Mouse (Mus musculus) liver, embryonic 16.5 days (tissue): ENCODE measurements around the gene Gm49403. TPM values are rescaled to one million over a fixed set of nuclear protein-coding genes. Genes with fewer than 3 reads are reported as not detected.
"Not testable (repeated sequence)": the region's sequence is repeated elsewhere in the genome, so short reads cannot be mapped to it uniquely, and the experiment has no call there.

ENCODE experiments used
- ATAC-seq: fragments of 200-750 bp; cut with Nextera tagmentation; 2 replicates; pipeline ENCODE4 v1.8.0; 2017; ENCODE audit warnings: low read depth, mild to moderate bottlenecking, moderate number of reproducible peaks, moderate library complexity
- H3K27ac ChIP-seq: fragments of 300-500 bp; sonication (generic); 2 replicates; pipeline ENCODE4 v1.5.1; 2014; ENCODE audit warnings: mild to moderate bottlenecking, low read length
- H3K27me3 ChIP-seq: fragments of 300-500 bp; sonication (generic); 2 replicates; pipeline ENCODE4 v1.6.1; 2014; ENCODE audit warnings: low read depth, low read length, mixed read lengths; ENCODE audit not compliant: control insufficient read depth, insufficient read depth
- H3K36me3 ChIP-seq: fragments of 300-500 bp; sonication (generic); 2 replicates; pipeline ENCODE4 v1.6.1; 2014; ENCODE audit warnings: mild to moderate bottlenecking; ENCODE audit not compliant: control insufficient read depth, insufficient read depth
- H3K4me1 ChIP-seq: fragments of 300-500 bp; sonication (generic); 2 replicates; pipeline ENCODE4 v1.6.1; 2014; ENCODE audit warnings: low read depth, low read length, mixed read lengths; ENCODE audit not compliant: control insufficient read depth
- H3K4me2 ChIP-seq: fragments of 300-500 bp; sonication (generic); 2 replicates; pipeline ENCODE4 v1.6.1; 2014; ENCODE audit warnings: low read depth, low read length, mixed read lengths
- H3K4me3 ChIP-seq: fragments of 300-500 bp; sonication (generic); 2 replicates; pipeline ENCODE4 v1.5.1; 2014; ENCODE audit warnings: low read depth, mild to moderate bottlenecking, low read length
- H3K9ac ChIP-seq: fragments of 300-500 bp; sonication (generic); 2 replicates; pipeline ENCODE4 v1.6.1; 2014; ENCODE audit warnings: low read depth, low read length
- H3K9me3 ChIP-seq: fragments of 300-500 bp; sonication (generic); replicated peaks from 2 replicates; pipeline ENCODE4 v1.6.1; 2016; ENCODE audit warnings: low read length; ENCODE audit not compliant: control insufficient read depth
- WGBS: fragments of 180-500 bp; shearing (Covaris S2); extraction: QIAGEN DNeasy Blood & Tissue Kit; methylation state at CpG from one replicate; pipeline ENCODE4 v1.1.7; 2014; ENCODE audit not compliant: insufficient replicate concordance; 5-methylcytosine and 5-hydroxymethylcytosine counted together
- polyA plus RNA-seq: library from polyadenylated mRNA; unstranded; fragments of >200 nt; fragmentation: Nextera tagmentation; extraction: Ambion mirVana; gene quantifications from 2 replicates; pipeline ENCODE4 v1.2.1, GENCODE M21; 2015

Gene Gm49403
- polyA plus RNA-seq, 1 experiment from 2014 or later = not detected

DNA sequence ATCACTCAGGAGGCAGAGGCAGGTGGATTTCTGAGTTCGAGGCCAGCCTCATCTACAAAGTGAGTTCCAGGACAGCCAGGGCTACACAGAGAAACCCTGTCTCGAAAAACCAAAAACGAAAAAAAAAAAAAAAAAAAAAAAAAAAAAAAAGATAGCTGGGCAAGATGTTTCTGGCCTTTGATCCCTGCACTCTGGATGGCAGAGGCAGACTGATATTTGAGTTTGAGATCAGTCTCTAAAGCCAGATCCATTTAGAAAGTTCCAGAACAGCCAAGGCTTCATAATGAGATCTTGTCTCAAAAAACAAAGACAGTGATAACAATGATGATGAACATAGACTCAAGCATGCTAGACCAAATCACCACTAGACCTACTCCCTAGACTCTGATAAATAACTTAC, 13.3 kb upstream of the Gm49403 start:
- H3K9ac ChIP-seq = not testable (repeated sequence)
- H3K4me1 ChIP-seq = peaks cover 19% of the 10 kb centered on the region
- H3K4me2 ChIP-seq = peak overlapping the region; percentile 89

GRCm38 (mm10) chr19:8870838-8871237, 12.9 kb upstream of the Gm49403 start:
- Histone ChIP-seq H3K27me3 (no peaks in the 10 kb centered on the region), H3K9ac (peak overlapping the region; percentile 98), H3K36me3 (peaks cover 20% of the 10 kb centered on the region), H3K9me3 (no peaks in the 10 kb centered on the region), H3K4me1 (peaks cover 19% of the 10 kb centered on the region), H3K27ac (peak overlapping the region; percentile 88), H3K4me2 (peak overlapping the region; percentile 89), H3K4me3 (peak overlapping the region; percentile 97)
- WGBS = 25% methylated on average over 9 of the region's 9 CpGs
- ATAC-seq = no peak

More for the DNA sequence above, 13.3 kb upstream of the Gm49403 start:
- H3K27ac ChIP-seq = peak overlapping the region; percentile 88
- ATAC-seq, H3K27me3 ChIP-seq, H3K9me3 ChIP-seq: not testable (repeated sequence)
- H3K4me3 ChIP-seq = peak overlapping the region; percentile 97
- H3K36me3 ChIP-seq = peaks cover 16% of the 10 kb centered on the region
- 55% methylated on average over 3 of the region's 3 CpGs for WGBS

DNA sequence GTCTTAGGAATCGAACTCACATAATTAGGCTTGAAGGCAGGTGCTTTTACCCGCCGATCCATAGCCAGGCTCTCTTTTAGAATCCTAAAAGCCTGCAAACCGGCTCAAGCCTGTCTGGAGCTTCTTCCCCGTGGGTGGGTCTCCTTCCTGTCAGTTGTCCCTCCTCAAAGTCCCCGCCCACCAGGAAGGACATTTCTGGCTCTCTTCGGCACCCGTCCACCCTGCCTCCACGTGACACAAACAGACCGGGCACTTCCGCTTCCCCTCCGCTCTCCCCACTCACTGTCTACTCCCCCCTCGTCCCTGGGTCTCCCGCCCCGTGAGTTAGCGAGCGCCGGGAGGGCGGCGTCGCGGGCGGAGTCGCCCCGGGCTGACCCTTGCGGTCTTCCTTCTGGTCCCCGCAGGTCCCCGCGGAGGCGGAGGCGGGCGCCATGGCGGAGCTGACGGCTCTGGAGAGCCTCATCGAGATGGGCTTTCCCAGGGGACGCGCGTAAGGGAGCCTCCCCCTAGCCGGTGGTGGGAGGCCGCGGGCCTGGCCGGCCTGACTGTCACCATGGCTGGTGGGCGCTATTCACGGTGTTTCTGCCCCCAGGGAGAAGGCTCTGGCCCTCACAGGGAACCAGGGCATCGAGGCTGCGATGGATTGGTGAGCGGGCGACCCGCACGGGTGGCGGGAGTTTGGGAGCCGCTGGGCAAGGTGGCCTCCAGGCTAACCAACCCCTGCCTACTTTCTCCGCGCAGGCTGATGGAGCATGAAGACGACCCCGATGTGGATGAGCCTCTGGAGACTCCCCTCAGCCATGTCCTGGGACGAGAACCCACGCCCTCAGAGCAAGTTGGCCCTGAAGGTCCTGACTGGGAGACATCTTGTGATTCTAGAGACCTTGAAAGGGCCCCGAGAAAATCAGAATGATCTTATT, 12.2 kb upstream of the Gm49403 start, which contains the start of gene Ubxn1:
Gene Ubxn1 (plus strand): TSS at position 230 of the 920 bp plus-strand sequence.
- Histone ChIP-seq H3K9ac (peak within 1 kb of the TSS; percentile 98), H3K4me1 (peaks cover 19% of the 10 kb centered on the region), H3K9me3 (no peaks in the 10 kb centered on the region), H3K4me3 (peak within 1 kb of the TSS; percentile 97), H3K27ac (peak within 1 kb of the TSS; percentile 88), H3K36me3 (peaks cover 26% of the 10 kb centered on the region), H3K4me2 (peak within 1 kb of the TSS; percentile 89), H3K27me3 (no peaks in the 10 kb centered on the region)
- under 1% methylated on average over 59 of the region's 59 CpGs for WGBS
- ATAC-seq = peak; percentile 98

DNA sequence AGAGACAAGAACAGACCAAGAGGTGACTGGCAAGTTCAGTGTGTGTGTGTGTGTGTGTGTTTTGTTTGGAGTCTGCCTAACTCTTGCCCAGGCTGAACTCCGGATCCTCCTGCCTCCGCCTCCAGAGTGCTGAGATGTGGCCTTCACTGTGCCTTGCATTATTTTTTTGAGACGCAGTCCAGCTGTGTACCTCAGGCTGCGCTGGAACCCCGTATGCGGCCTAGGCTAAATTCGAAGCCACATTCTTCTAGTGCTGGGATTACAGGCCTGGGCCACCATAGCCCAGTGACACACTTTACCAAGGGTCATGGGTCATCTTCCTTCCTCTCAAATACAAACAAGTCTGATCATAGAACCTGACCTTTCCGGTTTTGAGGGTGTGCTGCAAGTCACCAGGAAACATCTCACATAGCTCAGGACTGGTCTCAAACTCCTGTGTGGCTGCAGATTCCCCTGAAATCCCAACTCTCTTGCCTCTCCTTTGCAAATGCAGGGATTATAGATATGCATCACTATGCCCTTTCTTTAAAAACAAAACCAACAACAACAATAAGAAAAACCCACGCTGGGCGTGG, 11.4 kb upstream of the Gm49403 start:
- Histone ChIP-seq H3K4me2 (peak overlapping the region; percentile 89), H3K36me3 (peaks cover 31% of the 10 kb centered on the region), H3K4me1 (peaks cover 19% of the 10 kb centered on the region), H3K27me3 (no peaks in the 10 kb centered on the region), H3K9me3 (no peaks in the 10 kb centered on the region), H3K4me3 (peak overlapping the region; percentile 97), H3K27ac (peak overlapping the region; percentile 88), H3K9ac (peak overlapping the region; percentile 98)
- 64% methylated on average over 10 of the region's 10 CpGs for WGBS
- ATAC-seq = no peak

DNA sequence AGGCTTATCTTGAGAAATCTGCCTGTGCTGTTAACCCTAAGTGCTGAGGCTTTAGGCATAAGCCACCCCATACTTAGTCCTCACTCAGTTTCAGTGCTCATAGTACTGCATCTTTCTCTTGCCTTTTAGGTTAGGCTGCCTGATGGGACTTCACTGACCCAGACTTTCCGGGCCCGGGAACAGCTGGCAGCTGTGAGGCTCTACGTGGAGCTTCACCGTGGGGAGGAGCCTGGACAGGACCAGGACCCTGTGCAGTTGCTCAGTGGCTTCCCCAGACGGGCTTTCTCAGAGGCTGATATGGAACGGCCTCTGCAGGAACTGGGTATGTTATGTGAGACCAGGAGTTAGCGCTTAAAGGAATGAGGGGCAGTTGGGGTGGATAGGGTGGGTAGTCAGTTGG, 8.7 kb upstream of the Gm49403 start:
- Histone ChIP-seq H3K4me2 (no peak overlapping the region), H3K9me3 (no peaks in the 10 kb centered on the region), H3K27ac (no peak overlapping the region), H3K9ac (no peak overlapping the region), H3K4me3 (no peak overlapping the region), H3K27me3 (no peaks in the 10 kb centered on the region), H3K36me3 (peaks cover 31% of the 10 kb centered on the region), H3K4me1 (peaks cover 28% of the 10 kb centered on the region)
- 80% methylated on average over 7 of the region's 7 CpGs for WGBS
- ATAC-seq = no peak

DNA sequence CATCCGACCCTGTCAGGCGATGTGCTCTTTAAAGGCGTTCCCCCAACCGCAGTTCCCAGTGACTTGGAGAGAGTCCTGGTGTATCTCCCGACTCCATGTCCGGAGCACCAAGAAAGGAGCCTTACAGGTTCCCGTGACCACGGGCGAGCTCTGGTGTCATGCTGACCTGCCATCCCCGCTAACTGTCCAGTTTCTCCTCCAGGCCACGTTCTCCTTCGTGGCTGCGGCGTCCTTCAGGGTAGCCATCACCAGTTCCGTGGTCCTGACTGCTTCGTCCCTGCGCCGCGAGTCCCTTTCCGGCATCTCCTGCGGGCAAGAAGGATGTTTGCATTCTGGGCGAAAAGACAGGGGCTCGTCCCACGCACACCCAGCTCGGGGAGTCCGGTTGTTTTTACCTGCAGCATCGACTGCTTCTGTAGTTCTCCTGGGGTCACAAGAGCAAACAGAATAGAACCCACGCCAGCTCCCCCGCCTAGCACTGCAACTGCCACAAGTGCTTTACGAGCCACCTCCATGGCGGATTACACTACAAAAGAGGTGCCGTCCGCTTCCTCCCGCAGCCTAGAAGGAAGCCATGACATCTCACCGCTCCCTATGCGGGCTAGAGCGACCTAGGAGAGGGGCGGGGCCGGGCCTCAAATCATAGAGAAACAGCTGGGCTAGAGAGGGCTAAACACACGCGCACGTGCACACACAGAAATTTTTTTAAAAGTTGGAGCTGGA, 3.3 kb upstream of the Gm49403 start, which contains the start of gene Uqcc3:
Gene Uqcc3 (minus strand): TSS at position 613 of the 723 bp plus-strand sequence.
- Histone ChIP-seq H3K27me3 (no peaks in the 10 kb centered on the region), H3K9me3 (no peaks in the 10 kb centered on the region), H3K9ac (peak within 1 kb of the TSS; percentile 93), H3K4me1 (peaks cover 13% of the 10 kb centered on the region), H3K36me3 (peaks cover 14% of the 10 kb centered on the region), H3K27ac (peak within 1 kb of the TSS; percentile 81), H3K4me3 (peak within 1 kb of the TSS; percentile 89), H3K4me2 (peak within 1 kb of the TSS; percentile 87)
- WGBS = under 1% methylated on average over 42 of the region's 42 CpGs
- peak; percentile 98 for ATAC-seq

- Histone ChIP-seq H3K4me1 (peaks cover 13% of the 10 kb centered on the region), H3K27ac (peak overlapping the region; percentile 81; the same call in 1 of the 2 replicates), H3K9ac (peak overlapping the region; percentile 93), H3K9me3 (no peaks in the 10 kb centered on the region), H3K27me3 (no peaks in the 10 kb centered on the region), H3K36me3 (peaks cover 10% of the 10 kb centered on the region), H3K4me3 (peak overlapping the region; percentile 89), H3K4me2 (peak overlapping the region; percentile 87)
- ATAC-seq = no peak
- WGBS = 7% methylated on average over 3 of the region's 3 CpGs
Observed at GRCm38 (mm10) chr19:8881034-8881392, 2.7 kb upstream of the Gm49403 start.

DNA sequence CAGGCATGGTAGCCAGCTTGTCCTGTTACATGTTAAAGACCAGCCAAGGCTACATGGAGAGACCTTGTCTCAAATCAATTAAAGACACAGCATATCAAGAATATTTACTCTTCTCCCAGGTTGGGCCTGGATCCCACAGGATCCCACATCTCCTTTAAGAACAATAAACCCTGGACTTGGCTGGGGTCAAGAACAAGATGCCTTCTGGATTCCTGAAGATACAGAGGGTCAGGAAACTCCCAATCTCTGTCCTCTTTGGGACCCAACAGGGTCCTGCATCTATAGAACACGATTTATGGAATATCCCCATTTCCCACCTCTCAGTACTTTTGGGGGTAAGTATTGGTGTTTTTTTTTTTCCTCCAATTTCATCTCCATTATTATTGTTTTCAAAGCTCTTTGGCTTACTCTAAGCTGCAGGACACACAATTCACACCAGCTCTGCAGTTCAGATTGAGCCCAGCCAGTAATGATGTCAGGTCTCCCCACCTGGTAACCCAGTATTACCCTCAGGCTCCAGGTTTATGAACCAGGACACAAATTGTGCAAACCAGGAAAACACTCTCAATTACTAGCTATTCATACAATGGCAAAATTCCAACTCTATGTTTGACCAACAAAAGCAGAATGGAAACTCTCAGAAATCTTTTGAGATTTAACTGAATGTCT, 3.3 kb downstream of the Gm49403 start:
- H3K9ac ChIP-seq = no peak overlapping the region

More for the DNA sequence above, 3.3 kb downstream of the Gm49403 start:
- Histone ChIP-seq H3K4me2 (peak overlapping the region; percentile 84), H3K9me3 (no peaks in the 10 kb centered on the region), H3K27ac (no peak overlapping the region), H3K36me3 (no peaks in the 10 kb centered on the region), H3K27me3 (no peaks in the 10 kb centered on the region), H3K4me1 (peaks cover 12% of the 10 kb centered on the region), H3K4me3 (peak overlapping the region; percentile 86; the same call in 1 of the 2 replicates)
- no peak for ATAC-seq
- WGBS = 38% methylated on average over 1 of the region's 1 CpGs
